Mouse (Mus musculus): ENCODE data around the gene Mettl27.

The Mettl27 gene

GRCm38 (mm10) chr5:134932179-134932902 lies at the start of gene Mettl27:
Gene Mettl27 (plus strand): TSS chr5:134932368.
- DNase-seq (ENCODE audit: low spot score in 2 of 2): peak; percentile 73 to 74

GRCm38 (mm10) chr5:134883077-134883476 lies 49.1 kb upstream of the Mettl27 start:
- no peak for DNase-seq (ENCODE audit: low spot score in 2 of 2)

DNA sequence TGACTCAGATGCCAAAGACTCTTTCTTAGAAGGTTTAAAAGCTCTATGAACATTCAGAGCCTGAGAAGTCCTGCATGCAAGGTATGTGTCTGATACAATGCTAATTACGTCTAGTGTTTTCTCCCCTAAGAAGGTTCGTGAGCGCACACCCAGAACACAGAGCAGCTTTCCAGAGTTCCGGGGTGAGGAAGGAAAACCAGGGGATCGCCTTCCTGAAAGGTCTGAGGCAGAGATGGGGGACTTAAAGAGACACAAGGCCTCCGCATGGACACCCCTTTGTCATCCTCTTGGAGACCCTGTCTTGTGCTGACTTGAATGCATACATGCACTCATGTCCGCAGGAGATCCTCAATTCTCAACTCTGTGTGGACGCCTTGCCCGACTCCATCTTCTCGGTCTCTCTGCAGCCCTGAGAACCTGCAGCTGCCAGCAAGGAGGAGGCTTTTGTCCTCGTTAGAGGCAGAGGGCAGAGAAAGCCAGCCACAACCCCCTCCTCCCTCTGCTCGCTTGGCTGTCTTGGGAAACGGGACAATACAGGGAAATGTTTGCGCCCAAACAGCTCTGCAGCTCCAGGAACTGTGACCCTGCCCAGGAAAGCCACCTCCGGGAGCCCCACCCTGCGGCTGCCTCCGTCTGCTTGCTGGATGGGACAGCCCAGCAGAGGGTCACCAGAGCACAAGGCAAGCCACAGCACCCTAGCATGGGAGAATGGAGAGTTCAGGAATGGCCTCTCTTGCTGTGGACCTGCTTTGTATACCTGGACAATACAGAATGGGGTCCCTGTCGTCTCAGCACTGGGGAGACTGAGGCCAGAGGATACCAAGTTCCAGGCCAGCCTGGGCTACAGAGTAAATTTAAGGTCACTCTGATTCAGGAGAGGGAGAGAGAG lies 44.5 kb upstream of the Mettl27 start:
- no peak for DNase-seq (ENCODE audit: low spot score in 2 of 2)

DNA sequence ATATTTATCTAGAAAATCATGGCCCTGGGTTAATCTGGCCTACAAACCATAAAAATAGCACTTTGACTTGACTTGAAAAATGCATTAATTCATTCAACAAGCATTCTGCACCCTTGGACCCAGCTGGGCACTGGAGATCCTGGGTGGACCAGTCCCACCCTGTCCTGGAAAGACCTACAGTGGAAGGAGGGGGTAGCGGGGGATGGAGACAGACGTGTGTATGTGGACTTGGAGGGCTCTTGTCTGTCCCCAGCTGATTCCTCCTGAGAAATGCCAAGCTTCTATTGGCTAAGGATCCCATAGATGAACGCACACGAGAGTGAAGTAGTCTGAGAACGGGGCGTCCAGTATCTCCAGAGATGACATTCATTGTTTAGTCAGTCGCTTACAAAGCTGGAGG lies 43.7 kb upstream of the Mettl27 start:
- DNase-seq (ENCODE audit: low spot score in 2 of 2): no peak

GRCm38 (mm10) chr5:134890601-134891054 lies 41.5 kb upstream of the Mettl27 start:
- no peak for DNase-seq (ENCODE audit: low spot score in 2 of 2)

- DNase-seq (ENCODE audit: low spot score in 2 of 2): no peak
These were observed 40.6 kb upstream of the Mettl27 start for GRCm38 (mm10) chr5:134891552-134891951.

DNA sequence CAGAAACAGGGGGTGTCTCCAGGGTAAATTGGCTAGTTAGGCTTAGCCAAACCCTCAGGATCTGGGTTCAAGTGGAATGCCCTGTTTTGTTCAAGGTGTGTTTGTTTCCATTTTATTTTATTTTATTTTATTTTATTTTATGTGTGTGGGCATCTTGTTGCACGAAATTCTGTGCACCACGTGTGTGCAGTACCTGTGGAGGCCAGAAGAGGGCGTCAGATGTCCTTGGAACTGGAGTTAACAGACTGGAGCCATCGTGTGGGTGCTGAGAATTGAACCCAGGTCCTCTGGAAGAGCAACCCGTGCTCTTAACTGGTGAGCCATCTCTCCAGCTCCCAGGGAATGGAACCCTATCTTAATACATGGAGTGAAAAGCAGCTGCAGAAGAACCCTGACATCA lies 39.5 kb upstream of the Mettl27 start:
- no peak for DNase-seq (ENCODE audit: low spot score in 2 of 2)

GRCm38 (mm10) chr5:134895291-134895690 lies 36.9 kb upstream of the Mettl27 start:
- no peak for DNase-seq (ENCODE audit: low spot score in 2 of 2)

DNA sequence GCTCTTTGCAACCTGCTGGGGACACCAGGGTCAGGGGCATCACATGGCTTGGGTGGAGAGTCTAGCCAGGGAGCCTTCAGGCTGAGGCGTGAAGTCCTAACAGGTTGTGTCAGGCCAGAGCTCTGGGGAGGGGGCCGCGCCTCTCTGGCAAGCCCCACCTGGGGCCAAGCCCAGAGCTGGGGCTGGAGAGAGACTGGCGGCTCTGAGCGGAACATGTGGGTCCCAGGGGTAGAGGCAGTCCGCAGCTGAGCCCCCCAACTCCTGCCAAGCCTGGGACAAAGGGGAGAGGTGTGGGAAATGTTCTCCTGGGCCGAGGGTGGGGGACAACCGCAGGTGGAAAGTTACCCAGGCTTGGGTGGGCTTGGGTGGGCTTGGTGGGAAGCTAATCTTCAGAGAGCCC lies 35.2 kb upstream of the Mettl27 start:
- DNase-seq (ENCODE audit: low spot score in 2 of 2): no peak

DNA sequence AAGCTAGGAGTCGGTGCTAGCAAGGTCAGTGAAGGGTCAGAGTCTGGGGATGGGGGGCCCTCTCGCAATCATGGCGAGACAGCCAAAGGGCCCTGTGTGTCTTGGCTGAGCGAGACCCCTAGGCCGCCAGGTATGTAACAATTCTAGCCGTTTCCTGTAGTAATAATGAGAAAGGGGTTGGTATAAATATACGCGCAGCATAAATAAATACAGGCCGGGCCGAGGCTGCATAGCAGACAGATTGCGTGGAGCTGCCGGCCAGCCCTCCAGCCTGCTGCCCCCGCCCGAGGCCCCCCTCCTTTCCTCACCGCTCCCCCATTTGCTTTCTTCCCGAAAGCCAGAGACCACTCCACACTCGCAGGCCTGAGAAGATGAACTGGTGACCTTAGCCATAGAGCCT lies 34.6 kb upstream of the Mettl27 start:
- DNase-seq (ENCODE audit: low spot score in 2 of 2): no peak

GRCm38 (mm10) chr5:134901012-134901643 lies 31.0 kb upstream of the Mettl27 start:
- DNase-seq (ENCODE audit: low spot score in 2 of 2): peak in 1 of 2 experiments; percentile 44

DNA sequence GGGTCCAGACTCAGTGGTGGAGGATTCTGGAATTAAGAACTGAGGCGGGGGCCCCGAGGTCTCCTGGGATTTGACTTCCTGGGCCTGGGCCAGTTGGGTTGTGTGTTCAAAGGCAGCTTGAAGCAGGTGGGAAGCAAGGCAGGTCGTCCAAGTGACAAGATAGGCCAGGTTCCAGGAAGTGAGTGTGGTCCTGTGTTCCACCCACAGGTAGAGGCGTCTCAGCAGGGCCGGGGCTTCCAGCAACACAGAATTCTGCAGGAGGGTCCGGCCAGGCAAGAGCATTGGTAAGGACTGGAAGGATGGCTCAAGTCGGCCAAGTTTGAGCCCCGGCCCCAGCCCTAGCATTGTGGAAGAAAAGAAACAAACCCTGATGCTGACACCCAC lies 30.5 kb upstream of the Mettl27 start:
- DNase-seq (ENCODE audit: low spot score in 2 of 2): no peak

DNA sequence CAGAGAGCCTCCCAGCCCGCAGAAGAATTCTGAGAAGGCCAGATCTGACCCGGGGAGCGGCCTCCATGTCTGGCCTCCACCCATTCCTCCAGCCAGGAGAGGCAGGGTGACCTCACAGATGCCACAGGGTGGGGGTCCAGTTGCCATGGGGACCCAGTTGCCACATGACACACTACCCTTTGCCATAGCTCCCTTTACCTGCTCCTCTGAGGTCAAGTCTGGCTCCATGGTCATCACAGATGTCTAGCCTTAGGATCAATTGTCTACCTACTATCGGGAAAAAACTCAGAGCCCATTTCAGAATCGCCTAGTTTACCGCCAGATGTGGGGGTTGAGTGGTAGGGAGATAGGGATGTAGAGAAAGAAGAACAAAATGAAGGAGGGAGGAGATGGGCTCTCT lies 25.5 kb upstream of the Mettl27 start, which contains the start of gene Tmem270:
Gene Tmem270 (minus strand): TSS at position 101 of the 400 bp plus-strand sequence.
- no peak for DNase-seq (ENCODE audit: low spot score in 2 of 2)

GRCm38 (mm10) chr5:134907135-134907534 lies 25.0 kb upstream of the Mettl27 start:
- peak; percentile 85 to 96 for DNase-seq (ENCODE audit: low spot score in 2 of 2)

DNA sequence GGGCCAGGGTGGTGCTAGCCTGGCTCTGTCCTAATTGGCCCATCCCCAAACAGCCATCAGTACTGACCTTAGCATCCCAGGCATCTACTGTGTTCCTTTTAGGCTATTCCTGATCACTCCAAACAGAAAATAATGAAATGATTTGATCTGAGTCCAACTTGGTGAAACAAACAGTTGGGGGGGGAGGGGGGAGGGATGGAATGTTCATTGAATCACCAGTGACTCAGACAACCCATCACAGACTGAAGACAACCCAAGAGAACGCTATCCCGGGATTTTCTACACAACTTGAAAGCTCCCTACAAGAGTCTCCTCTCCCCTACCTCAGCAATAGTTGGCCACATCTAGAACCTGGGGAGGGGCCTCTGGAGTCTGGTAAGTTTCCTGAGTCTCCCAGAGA lies 20.3 kb upstream of the Mettl27 start:
- DNase-seq (ENCODE audit: low spot score in 2 of 2): no peak

DNA sequence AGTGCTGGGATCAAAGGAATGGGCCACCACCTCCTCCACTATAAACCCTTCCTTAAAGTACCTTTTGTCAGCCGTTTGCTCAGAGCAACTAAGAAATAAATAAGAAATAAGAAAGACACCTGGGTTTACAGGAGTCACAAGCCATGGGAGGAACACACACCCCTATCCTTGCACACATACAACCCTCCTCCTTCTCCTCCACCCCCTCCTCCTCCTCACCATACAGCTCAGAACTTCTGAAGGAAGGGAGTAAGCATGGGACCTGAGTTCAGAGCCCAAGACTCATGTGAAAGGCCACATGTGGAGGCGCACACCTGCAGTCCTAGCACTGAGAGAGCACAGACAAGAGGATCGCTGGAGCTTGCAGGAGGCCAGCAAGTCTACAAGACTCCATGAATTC lies 18.8 kb upstream of the Mettl27 start:
- DNase-seq (ENCODE audit: low spot score in 2 of 2): no peak

DNA sequence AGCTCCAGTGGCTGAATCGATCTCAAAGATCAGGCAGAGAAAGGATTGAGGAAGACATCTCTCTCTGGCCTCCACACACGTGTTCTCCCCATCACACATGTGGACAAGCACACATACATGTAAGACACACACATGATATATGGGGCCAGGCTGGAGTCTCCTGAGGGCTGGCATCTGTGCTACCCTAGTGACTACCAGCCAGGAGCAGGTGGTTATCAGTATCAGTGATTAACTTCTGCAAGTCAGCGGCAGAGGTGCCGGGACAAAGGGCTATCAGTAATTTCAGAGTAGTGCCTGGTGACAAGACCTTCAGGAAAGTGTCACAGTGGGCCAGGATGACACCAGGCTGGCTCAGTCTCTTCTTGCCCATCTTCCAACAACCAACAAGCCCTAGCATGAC lies 18.4 kb upstream of the Mettl27 start:
- no peak for DNase-seq (ENCODE audit: low spot score in 2 of 2)

DNA sequence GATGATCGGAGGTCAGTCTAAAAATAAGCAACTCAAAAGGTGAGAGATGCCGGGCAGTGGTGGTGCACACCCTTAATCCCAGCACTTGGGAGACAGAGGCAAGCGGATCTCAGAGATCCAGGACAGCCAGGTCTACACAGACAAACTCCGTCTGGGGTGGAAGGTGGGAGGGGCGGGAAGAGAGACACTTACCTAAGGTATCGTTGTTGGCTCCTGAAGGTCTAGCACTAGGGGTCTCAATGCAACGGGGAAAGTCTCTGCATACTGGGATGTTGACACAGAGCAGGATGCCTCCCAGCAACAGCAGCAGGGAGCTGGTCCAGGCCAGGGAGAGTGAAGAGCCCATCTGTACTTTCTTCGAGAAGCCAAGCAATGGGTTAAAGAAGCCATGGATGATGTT lies 17.7 kb upstream of the Mettl27 start:
- no peak for DNase-seq (ENCODE audit: low spot score in 2 of 2)

GRCm38 (mm10) chr5:134915311-134915710 lies 16.9 kb upstream of the Mettl27 start, which contains the start of gene Cldn13:
Gene Cldn13 (minus strand): TSS chr5:134915526.
- DNase-seq (ENCODE audit: low spot score in 2 of 2): no peak

DNA sequence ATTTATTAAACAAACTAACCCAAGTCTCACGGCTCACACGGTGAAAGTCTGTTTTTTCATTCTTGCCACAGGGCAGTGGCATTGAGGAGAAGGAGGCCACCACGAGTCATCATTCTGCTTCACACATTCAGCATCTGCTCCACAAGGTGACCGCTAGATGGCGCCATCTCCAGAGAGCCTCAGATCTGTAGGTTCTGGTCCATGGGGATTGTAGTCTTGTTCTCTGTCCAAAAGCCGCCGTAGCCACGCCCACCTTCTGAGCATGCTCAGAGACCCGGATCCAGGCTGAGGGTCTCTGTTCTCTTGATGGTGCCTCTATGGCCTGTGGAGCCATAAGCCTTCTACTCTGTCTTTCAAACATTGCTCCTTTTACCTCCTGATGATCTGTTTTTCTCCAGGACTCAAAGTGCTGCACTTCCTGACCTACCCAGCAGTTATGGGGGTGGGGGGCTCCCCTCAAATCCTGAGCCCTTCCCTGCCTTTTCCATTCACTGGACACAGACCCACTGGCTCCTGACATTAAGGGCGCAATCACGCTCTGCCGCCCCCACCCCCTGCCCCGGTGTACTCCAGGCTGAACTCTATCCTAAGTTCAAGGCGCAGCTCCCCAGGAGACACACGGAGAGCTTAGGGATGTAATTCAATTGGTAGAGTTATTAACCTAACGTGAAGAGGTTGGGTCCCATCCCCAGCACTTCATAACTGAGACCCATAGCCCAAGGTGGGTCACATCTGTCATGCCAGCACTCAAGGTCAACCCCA lies 13.9 kb upstream of the Mettl27 start:
- DNase-seq (ENCODE audit: low spot score in 2 of 2): peak in 1 of 2 experiments; percentile 22

- no peak for DNase-seq (ENCODE audit: low spot score in 2 of 2)
These were observed 13.1 kb upstream of the Mettl27 start for GRCm38 (mm10) chr5:134919097-134919496.
